Mouse (Mus musculus) heart, embryonic 10.5 days (tissue): ENCODE data around the gene Ints6. TPM values are rescaled to one million over a fixed set of nuclear protein-coding genes. Genes with fewer than 3 reads are reported as not detected.

Experiments used
- DNase-seq: peaks from one replicate; pipeline ENCODE4 v3.0.0-alpha.2; 2017; ENCODE audit warnings: low spot score
- H3K27ac ChIP-seq: fragments of 300-500 bp; sonication (generic); 2 replicates; pipeline ENCODE4 v1.5.1; 2016; ENCODE audit warnings: mild to moderate bottlenecking
- H3K27me3 ChIP-seq: fragments of 300-500 bp; sonication (generic); 2 replicates; pipeline ENCODE4 v1.6.1; 2016; ENCODE audit warnings: mild to moderate bottlenecking; ENCODE audit not compliant: poor library complexity, insufficient read depth, severe bottlenecking
- H3K36me3 ChIP-seq: fragments of 300-500 bp; sonication (generic); 2 replicates; pipeline ENCODE4 v1.6.1; 2016; ENCODE audit warnings: mild to moderate bottlenecking, moderate library complexity
- H3K4me1 ChIP-seq: fragments of 300-500 bp; sonication (generic); 2 replicates; pipeline ENCODE4 v1.6.1; 2016; ENCODE audit warnings: mild to moderate bottlenecking
- H3K4me3 ChIP-seq: fragments of 300-500 bp; sonication (generic); 2 replicates; pipeline ENCODE4 v1.5.1; 2016; ENCODE audit warnings: mild to moderate bottlenecking, moderate library complexity
- H3K9me3 ChIP-seq: fragments of 300-500 bp; sonication (generic); 2 replicates; pipeline ENCODE4 v1.6.1; 2016; ENCODE audit warnings: mild to moderate bottlenecking, moderate library complexity
- WGBS: fragments of 180-500 bp; shearing (Covaris S2); methylation state at CpG from one replicate; pipeline ENCODE4 v1.1.7; 2016; 5-methylcytosine and 5-hydroxymethylcytosine counted together
- polyA plus RNA-seq: library from polyadenylated mRNA; unstranded; fragments of >200 nt; fragmentation: Nextera tagmentation; extraction: Ambion mirVana; gene quantifications from 2 replicates; pipeline ENCODE4 v1.2.1, GENCODE M21; 2016

The Ints6 gene
- 18.1 and 26.5 TPM in 2 replicates for polyA plus RNA-seq

- Histone ChIP-seq H3K27me3 (no peaks in the 10 kb centered on the region), H3K4me3 (peak within 1 kb of the TSS; percentile 93), H3K9me3 (no peaks in the 10 kb centered on the region), H3K4me1 (peaks cover 17% of the 10 kb centered on the region), H3K36me3 (peaks cover 7% of the 10 kb centered on the region; the same call in 1 of the 2 replicates), H3K27ac (peak within 1 kb of the TSS; percentile 99)
- DNase-seq: peak; percentile 100
- 0% methylated on average over 72 of the region's 72 CpGs for WGBS
Observed at GRCm38 (mm10) chr14:62761036-62761881, at the start of gene Ints6. Ints6 (minus strand) TSS chr14:62761169.

GRCm38 (mm10) chr14:62808661-62809523 lies 47.9 kb upstream of the Ints6 start:
- Histone ChIP-seq H3K4me3 (no peak overlapping the region), H3K9me3 (no peaks in the 10 kb centered on the region), H3K4me1 (peaks cover 8% of the 10 kb centered on the region; the same call in 1 of the 2 replicates), H3K27ac (no peak overlapping the region), H3K36me3 (no peaks in the 10 kb centered on the region), H3K27me3 (no peaks in the 10 kb centered on the region)
- DNase-seq: no peak
- 53% methylated on average over 7 of the region's 7 CpGs for WGBS

GRCm38 (mm10) chr14:62806921-62807320 lies 46.0 kb upstream of the Ints6 start:
- Histone ChIP-seq H3K4me1 (peaks cover 5% of the 10 kb centered on the region; the same call in 1 of the 2 replicates), H3K36me3 (no peaks in the 10 kb centered on the region), H3K4me3 (no peak overlapping the region), H3K9me3 (no peaks in the 10 kb centered on the region), H3K27ac (no peak overlapping the region), H3K27me3 (no peaks in the 10 kb centered on the region)
- no peak for DNase-seq
- WGBS: 45% methylated on average over 3 of the region's 3 CpGs

- DNase-seq: no peak
- Histone ChIP-seq H3K9me3 (no peaks in the 10 kb centered on the region), H3K4me1 (peaks cover 8% of the 10 kb centered on the region), H3K4me3 (no peak overlapping the region), H3K36me3 (no peaks in the 10 kb centered on the region), H3K27me3 (no peaks in the 10 kb centered on the region), H3K27ac (no peak overlapping the region)
- WGBS: 71% methylated on average over 5 of the region's 5 CpGs
Observed at GRCm38 (mm10) chr14:62803204-62803603, 42.2 kb upstream of the Ints6 start.

GRCm38 (mm10) chr14:62800791-62801190 lies 39.8 kb upstream of the Ints6 start:
- Histone ChIP-seq H3K9me3 (no peaks in the 10 kb centered on the region), H3K4me3 (no peak overlapping the region), H3K27me3 (no peaks in the 10 kb centered on the region), H3K36me3 (no peaks in the 10 kb centered on the region), H3K27ac (no peak overlapping the region), H3K4me1 (peaks cover 14% of the 10 kb centered on the region)
- WGBS: 81% methylated on average over 3 of the region's 3 CpGs
- no peak for DNase-seq

GRCm38 (mm10) chr14:62798608-62799101 lies 37.7 kb upstream of the Ints6 start:
- H3K4me1 ChIP-seq: peaks cover 24% of the 10 kb centered on the region
- no peak for DNase-seq
- WGBS: 2% methylated on average over 4 of the region's 4 CpGs
- no peaks in the 10 kb centered on the region for H3K36me3 ChIP-seq
- H3K4me3 ChIP-seq: peak overlapping the region; percentile 45; the same call in 1 of the 2 replicates
- H3K27ac ChIP-seq: 0 out of 2 replicates have a peak overlapping the region, but pooled peaks have one; percentile 13
- no peaks in the 10 kb centered on the region for H3K9me3 ChIP-seq
- H3K27me3 ChIP-seq: no peaks in the 10 kb centered on the region

GRCm38 (mm10) chr14:62795719-62796118 lies 34.8 kb upstream of the Ints6 start:
- H3K36me3 ChIP-seq: no peaks in the 10 kb centered on the region
- H3K9me3 ChIP-seq: no peaks in the 10 kb centered on the region
- H3K27me3 ChIP-seq: no peaks in the 10 kb centered on the region
- H3K4me1 ChIP-seq: peaks cover 24% of the 10 kb centered on the region
- H3K4me3 ChIP-seq: no peak overlapping the region
- DNase-seq: no peak
- 45% methylated on average over 7 of the region's 7 CpGs for WGBS
- H3K27ac ChIP-seq: no peak overlapping the region

- H3K4me1 ChIP-seq: peaks cover 5% of the 10 kb centered on the region; the same call in 1 of the 2 replicates
- no peak overlapping the region for H3K27ac ChIP-seq
- no peak overlapping the region for H3K4me3 ChIP-seq
- no peaks in the 10 kb centered on the region for H3K27me3 ChIP-seq
- WGBS: 72% methylated on average over 4 of the region's 4 CpGs
- no peaks in the 10 kb centered on the region for H3K9me3 ChIP-seq
- H3K36me3 ChIP-seq: no peaks in the 10 kb centered on the region
- DNase-seq: no peak
Observed at GRCm38 (mm10) chr14:62789282-62789681, 28.3 kb upstream of the Ints6 start.

- Histone ChIP-seq H3K9me3 (no peaks in the 10 kb centered on the region), H3K4me3 (no peak overlapping the region), H3K27ac (0 out of 2 replicates have a peak overlapping the region, but pooled peaks have one; percentile 19), H3K27me3 (no peaks in the 10 kb centered on the region), H3K36me3 (no peaks in the 10 kb centered on the region), H3K4me1 (peaks cover 13% of the 10 kb centered on the region)
- 73% methylated on average over 5 of the region's 5 CpGs for whole genome bisulfite sequencing
- no peak for DNase-seq
Observed at GRCm38 (mm10) chr14:62782981-62783380, 22.0 kb upstream of the Ints6 start.

GRCm38 (mm10) chr14:62780520-62781316 lies 19.7 kb upstream of the Ints6 start:
- no peak overlapping the region for H3K4me3 ChIP-seq
- WGBS: 46% methylated on average over 9 of the region's 9 CpGs
- no peaks in the 10 kb centered on the region; the same call in 1 of the 2 replicates for H3K36me3 ChIP-seq
- DNase-seq: peak; percentile 79
- H3K4me1 ChIP-seq: peaks cover 13% of the 10 kb centered on the region
- no peaks in the 10 kb centered on the region for H3K9me3 ChIP-seq
- no peak overlapping the region for H3K27ac ChIP-seq
- no peaks in the 10 kb centered on the region for H3K27me3 ChIP-seq

GRCm38 (mm10) chr14:62778095-62778494 lies 17.1 kb upstream of the Ints6 start:
- no peak overlapping the region for H3K4me3 ChIP-seq
- no peaks in the 10 kb centered on the region for H3K27me3 ChIP-seq
- WGBS: 90% methylated on average over 9 of the region's 9 CpGs
- H3K36me3 ChIP-seq: no peaks in the 10 kb centered on the region; the same call in 1 of the 2 replicates
- DNase-seq: no peak
- H3K27ac ChIP-seq: no peak overlapping the region
- no peaks in the 10 kb centered on the region for H3K9me3 ChIP-seq
- H3K4me1 ChIP-seq: peaks cover 15% of the 10 kb centered on the region

- Histone ChIP-seq H3K9me3 (no peaks in the 10 kb centered on the region), H3K36me3 (no peaks in the 10 kb centered on the region; the same call in 1 of the 2 replicates), H3K4me1 (0 out of 2 replicates have a peak, but pooled peaks cover 3% of the 10 kb centered on the region), H3K4me3 (no peak overlapping the region), H3K27me3 (no peaks in the 10 kb centered on the region), H3K27ac (no peak overlapping the region)
- WGBS: 81% methylated on average over 3 of the region's 3 CpGs
- no peak for DNase-seq
Observed at GRCm38 (mm10) chr14:62775034-62775433, 14.1 kb upstream of the Ints6 start.
